Mouse (Mus musculus) brown adipose tissue, adult 24 weeks (tissue): ENCODE data around the gene Clptm1. TPM values are rescaled to one million over a fixed set of nuclear protein-coding genes. Genes with fewer than 3 reads are reported as not detected.

ENCODE experiments used
- H3K27ac ChIP-seq: fragments of 200-500 bp; replicated peaks from 2 replicates; pipeline ENCODE4 v1.5.1; 2012; ENCODE audit warnings: low read depth, mild to moderate bottlenecking, low read length
- H3K4me1 ChIP-seq: fragments of 200-500 bp; 2 replicates; pipeline ENCODE4 v1.6.1; 2012; ENCODE audit warnings: low read length, mixed read lengths; ENCODE audit not compliant: control insufficient read depth, insufficient read depth, insufficient read length
- H3K4me3 ChIP-seq: fragments of 200-500 bp; 2 replicates; pipeline ENCODE4 v1.5.1; 2012; ENCODE audit warnings: low read depth, mild to moderate bottlenecking, low read length, moderate library complexity; ENCODE audit not compliant: insufficient read depth
- polyA plus RNA-seq: library from polyadenylated mRNA; stranded (reverse); fragments of >200 nt; gene quantifications from 2 replicates; pipeline ENCODE4 v1.2.4, GENCODE M21; 2012; ENCODE audit not compliant: missing spikeins, insufficient read depth, insufficient read length

Gene Clptm1
- 72.2 and 77.2 TPM in 2 replicates for polyA plus RNA-seq

DNA sequence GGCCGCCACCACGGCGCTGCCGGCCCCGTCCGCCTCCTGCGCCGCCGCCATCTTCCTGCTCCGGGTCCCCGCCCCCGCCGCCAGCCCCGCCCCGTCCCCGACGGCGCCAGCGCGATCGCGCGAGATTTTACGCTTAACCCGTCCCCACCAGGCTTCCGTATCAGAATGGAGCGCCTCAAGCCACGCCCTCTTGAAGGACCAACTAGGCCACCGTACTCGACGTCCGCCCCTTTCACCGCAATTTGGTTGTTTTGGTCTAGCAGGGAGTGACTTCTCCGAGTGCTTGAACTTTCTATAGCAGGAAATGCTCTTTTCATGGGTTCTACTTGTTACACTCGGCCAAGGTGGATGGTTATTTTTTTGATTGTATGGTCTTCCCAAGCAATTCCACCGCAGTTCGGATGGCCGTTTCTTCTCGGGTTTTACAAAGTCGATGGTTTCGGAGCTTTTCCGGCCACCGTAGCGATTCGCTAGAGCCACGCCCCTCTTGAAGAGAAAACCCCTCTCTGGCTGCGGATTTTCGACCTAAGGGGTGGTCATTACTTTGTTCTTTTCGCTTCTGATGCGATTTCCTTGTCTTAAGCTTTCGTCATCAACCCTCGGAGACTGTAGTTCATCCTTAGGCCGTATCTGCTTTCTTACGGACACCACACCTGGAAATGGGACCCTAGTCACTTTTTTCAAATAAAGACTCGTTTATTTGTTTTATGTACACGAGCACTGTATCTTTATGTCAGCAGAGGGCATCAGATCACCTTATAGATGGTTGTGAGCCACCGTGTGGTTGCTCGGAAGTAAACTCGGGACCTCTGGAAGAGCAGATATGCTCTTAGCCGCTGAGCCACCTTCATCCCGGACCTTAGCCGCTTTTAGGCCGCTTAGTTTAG is at the start of gene Clptm1:
Gene Clptm1, minus strand, starts transcription at position 79 of the 887 bp plus-strand sequence.
- H3K27ac ChIP-seq = peak within 1 kb of the TSS; percentile 94
- H3K4me3 ChIP-seq = peak within 1 kb of the TSS; percentile 86
- peaks cover 8% of the 10 kb centered on the region for H3K4me1 ChIP-seq

GRCm38 (mm10) chr7:19713598-19713997 is 48.8 kb upstream of the Clptm1 start:
- H3K4me1 ChIP-seq = no peaks in the 10 kb centered on the region
- H3K27ac ChIP-seq = no peak overlapping the region
- peak overlapping the region; percentile 78; the same call in 1 of the 2 replicates for H3K4me3 ChIP-seq

GRCm38 (mm10) chr7:19713196-19713595 is 48.4 kb upstream of the Clptm1 start:
- H3K4me1 ChIP-seq = no peaks in the 10 kb centered on the region
- no peak overlapping the region for H3K4me3 ChIP-seq
- H3K27ac ChIP-seq = no peak overlapping the region

DNA sequence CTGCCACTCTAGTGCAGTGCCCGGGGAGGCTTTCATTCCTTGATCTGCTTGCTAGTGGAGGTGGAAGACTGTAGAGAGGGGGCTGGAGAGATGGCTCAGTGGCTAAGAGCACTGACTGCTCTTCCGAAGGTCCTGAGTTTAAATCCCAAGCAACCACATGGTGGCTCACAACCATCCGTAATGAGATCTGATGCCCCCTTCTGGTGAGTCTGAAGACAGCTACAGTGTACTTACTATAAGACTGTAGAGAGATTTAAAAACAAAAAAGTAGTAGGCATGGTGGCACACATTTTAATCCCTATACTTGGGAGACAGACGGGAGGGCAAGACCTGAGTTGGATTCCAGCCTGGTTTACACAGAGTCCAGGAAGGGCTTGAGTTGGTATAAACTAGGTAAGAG is 47.6 kb upstream of the Clptm1 start:
- Histone ChIP-seq H3K4me1 (no peaks in the 10 kb centered on the region), H3K4me3 (no peak overlapping the region), H3K27ac (no peak overlapping the region)

DNA sequence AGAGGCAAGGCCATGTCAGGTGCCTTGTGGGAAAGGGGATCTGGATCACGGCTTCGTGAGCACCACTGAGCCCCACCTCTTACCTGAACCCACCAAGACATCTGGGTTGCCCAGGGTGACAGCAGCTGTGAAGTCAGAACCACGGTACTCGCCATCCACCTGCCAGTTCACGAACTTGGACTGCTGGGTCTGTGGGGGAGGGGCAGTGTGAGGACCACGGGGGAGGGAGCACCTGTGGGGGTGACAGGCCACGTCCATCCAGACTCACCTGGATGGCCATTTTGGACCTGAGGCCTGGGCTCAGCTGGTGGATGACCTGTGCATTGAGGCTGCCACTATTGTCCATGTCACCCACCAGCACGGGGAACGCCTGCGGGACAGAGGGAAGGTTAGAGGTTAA is 45.8 kb upstream of the Clptm1 start:
- Histone ChIP-seq H3K4me1 (no peaks in the 10 kb centered on the region), H3K4me3 (no peak overlapping the region)

DNA sequence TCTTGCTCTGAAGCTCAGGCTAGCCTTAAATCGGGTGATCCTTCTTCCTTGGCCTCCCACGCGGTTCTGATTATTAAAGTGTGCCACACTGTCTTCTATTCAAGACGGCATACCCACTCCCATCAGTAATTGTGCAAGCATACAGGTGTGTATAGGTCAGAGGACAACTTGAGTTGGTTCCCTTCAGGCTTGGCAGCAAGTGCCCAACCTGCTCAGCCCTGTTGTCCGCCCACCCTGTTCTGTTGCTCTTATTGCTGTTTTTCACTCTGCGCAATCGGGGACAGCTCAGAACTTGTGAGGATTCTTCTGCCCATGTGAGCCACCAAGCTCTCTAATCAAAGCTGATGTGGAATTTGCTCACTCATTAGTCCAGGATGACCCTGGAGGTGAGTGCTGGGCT is 40.4 kb upstream of the Clptm1 start:
- Histone ChIP-seq H3K27ac (no peak overlapping the region), H3K4me1 (peaks cover 14% of the 10 kb centered on the region)

More for the DNA sequence above, 45.8 kb upstream of the Clptm1 start:
- no peak overlapping the region for H3K27ac ChIP-seq

DNA sequence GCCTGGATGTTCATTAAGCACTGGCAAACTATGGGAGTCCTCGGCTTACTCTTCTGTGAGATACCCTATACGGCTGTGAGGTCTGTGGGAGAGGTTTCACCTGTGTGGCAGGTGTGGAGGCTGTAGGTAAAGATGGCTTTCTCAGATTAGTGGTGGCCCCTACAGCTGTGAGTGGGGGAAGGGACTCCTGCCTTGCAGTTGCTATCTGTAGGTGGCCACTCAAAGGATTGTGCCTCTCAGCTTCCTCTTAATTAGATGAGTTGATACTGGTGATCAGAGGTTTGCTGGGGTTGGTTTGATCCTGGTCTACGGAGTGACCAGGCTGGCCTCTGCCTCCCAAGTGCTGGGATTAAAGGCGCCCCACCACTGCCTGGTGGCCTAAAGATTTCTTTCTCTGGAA is 39.6 kb upstream of the Clptm1 start:
- H3K27ac ChIP-seq = no peak overlapping the region
- H3K4me1 ChIP-seq = peaks cover 22% of the 10 kb centered on the region
- H3K4me3 ChIP-seq = no peak overlapping the region

More for the DNA sequence above, 40.4 kb upstream of the Clptm1 start:
- no peak overlapping the region for H3K4me3 ChIP-seq

GRCm38 (mm10) chr7:19702859-19703555 is 38.2 kb upstream of the Clptm1 start:
- Histone ChIP-seq H3K27ac (peak overlapping the region; percentile 77), H3K4me3 (no peak overlapping the region), H3K4me1 (peaks cover 25% of the 10 kb centered on the region)

DNA sequence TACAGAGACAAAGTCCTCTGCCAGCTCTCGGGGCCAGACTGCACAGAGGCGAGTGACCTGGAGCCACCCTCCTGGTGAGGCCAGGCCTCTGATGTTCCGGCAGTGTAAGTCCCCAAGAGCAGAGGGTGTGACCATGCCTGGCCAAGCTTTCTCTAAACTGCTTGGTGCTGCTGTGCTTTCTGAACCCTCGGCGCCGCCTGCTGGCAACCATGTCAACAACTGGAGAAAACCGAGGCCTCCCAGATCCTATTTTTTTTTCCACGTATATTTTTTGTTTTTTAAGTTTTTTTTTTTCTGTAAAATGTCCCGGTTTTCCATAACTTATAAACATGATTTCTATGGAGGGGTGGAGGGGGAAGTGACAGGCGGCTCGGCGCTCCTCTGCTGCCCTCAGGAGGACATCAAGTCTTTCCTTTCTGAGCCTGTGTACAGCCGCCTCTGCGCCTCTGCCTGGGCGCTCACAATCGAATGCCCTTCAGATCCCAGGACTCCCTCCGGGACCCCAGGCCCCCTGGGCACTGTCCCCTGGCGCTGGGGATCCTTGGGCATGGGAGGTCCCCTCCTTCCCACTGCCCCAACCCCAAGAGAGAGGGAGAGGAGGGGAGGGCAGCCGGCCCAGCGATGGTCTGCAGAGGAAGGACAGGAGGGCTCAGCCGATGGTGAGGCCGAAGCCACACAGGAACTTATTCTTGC is 36.4 kb upstream of the Clptm1 start:
- Histone ChIP-seq H3K4me3 (peak overlapping the region; percentile 6; the same call in 1 of the 2 replicates), H3K27ac (peak overlapping the region; percentile 77), H3K4me1 (peaks cover 25% of the 10 kb centered on the region)

- Histone ChIP-seq H3K27ac (peak overlapping the region; percentile 77), H3K4me1 (peaks cover 25% of the 10 kb centered on the region), H3K4me3 (no peak overlapping the region)
Observed at GRCm38 (mm10) chr7:19700299-19701068, 35.7 kb upstream of the Clptm1 start.

DNA sequence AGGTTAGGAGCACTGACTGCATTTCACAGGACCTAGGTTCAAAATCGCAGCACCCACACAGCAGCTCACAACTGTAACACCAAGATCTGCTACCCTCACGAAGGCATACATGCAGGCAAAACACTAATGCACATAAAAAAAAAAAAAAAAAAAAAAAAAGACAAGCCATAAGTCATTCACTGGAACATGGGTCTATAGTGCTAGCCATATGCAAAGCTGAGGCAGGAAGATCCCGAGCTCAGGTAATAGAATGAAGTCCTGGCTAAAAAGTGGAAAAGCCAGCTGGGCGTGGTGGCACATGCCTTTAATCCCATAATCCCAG is 35.0 kb upstream of the Clptm1 start:
- Histone ChIP-seq H3K4me3 (no peak overlapping the region), H3K4me1 (peaks cover 31% of the 10 kb centered on the region), H3K27ac (peak overlapping the region; percentile 90)

- H3K4me3 ChIP-seq = peak within 1 kb of the TSS; percentile 64
- H3K27ac ChIP-seq = peak within 1 kb of the TSS; percentile 90
- peaks cover 33% of the 10 kb centered on the region for H3K4me1 ChIP-seq
Observed at GRCm38 (mm10) chr7:19698907-19699826, 34.3 kb upstream of the Clptm1 start, which contains the start of gene Apoe. Gene Apoe, minus strand, starts transcription at chr7:19699188.

DNA sequence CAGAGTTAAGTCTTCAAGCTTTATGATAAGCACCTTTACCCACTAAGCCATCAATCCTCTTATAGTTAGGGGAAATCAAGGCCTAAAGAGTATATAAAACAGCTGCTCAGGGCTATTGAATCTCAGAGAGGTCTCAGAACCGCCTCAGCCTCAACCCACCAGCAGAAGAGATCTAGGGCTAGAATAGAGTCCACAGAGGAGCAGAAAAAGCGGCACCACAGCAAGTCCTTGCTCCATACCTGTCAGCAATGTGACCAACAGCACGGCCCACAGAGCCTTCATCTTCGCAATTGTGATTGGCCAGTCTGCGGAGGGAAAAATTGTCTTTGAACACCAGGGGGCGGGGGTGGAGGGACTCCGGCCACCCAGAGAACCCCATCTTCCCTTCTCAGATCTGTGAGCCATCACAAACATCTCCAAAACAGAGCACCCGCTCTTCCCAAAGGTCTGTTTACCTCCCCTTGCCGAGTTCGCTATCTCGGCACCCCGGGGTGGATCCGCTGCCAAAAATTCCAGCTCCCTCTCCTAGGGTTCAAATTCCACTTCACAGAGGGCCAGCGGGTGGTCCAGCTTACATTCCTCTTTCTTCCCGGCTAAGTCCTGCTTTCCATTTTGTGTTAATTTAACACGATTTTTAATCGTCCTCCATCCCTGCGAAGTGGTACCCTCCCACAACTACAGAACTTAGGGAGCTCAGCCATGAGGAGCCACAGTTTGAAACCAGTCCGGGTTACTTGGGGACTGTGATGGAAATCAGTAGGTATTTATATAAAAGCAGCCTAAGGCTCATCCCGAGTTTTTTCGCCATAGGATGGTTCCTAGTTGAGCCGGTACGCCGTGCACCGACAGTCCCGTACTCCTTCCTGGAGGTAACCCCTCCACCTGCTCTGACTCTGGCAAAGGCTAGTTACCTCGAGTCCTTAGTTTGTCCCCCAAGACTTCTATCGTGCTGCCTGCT is 33.4 kb upstream of the Clptm1 start:
- Histone ChIP-seq H3K4me3 (peak overlapping the region; percentile 64), H3K27ac (peak overlapping the region; percentile 90), H3K4me1 (peaks cover 37% of the 10 kb centered on the region)
